Mouse (Mus musculus): Measurements from ENCODE around the gene Avil.

- TF ChIP-seq MAZ (IDR thresholded peaks at IDR 0.05; ENCODE audit: low read depth, low read length) (no peak), CTCF (IDR thresholded peaks at IDR 0.05 in 2 of 3, conservative IDR thresholded peaks at IDR 0.05 in 1 of 3; ENCODE audit: control insufficient read depth in 1 of 3, insufficient read depth in 1 of 3, low read depth in 2 of 3, low read length in 3 of 3, poor library complexity in 1 of 3, severe bottlenecking in 1 of 3) (no peak), MYC (IDR thresholded peaks at IDR 0.05; ENCODE audit: low read depth, low read length) (no peak), POLR2A (IDR thresholded peaks at IDR 0.05; ENCODE audit: control insufficient read depth in 1 of 2, insufficient read depth in 1 of 2, low read depth in 1 of 2, low read length in 2 of 2, poor library complexity in 1 of 2) (no peak), USF1 (IDR thresholded peaks at IDR 0.05; ENCODE audit: low read depth, low read length) (no peak), TAL1 (IDR thresholded peaks at IDR 0.05; ENCODE audit: low read length) (no peak), RCOR1 (IDR thresholded peaks at IDR 0.05; ENCODE audit: low read depth, low read length) (no peak)
Measured at GRCm38 (mm10) chr10:126956692-126957358, 43.7 kb upstream of the Avil start.
